In genomic region chr12:27390439-27390838, GRCm38 (mm10) we compare ENCODE assay signal across 12 mouse cellular contexts. TPM values are rescaled to one million over a fixed set of nuclear protein-coding genes. Genes with fewer than 3 reads are reported as not detected.
DNase-seq lines count a peak whose midpoint lies in the region; ATAC-seq and TF ChIP-seq lines count a peak whose summit lies in the region.
"Had no signal": no experiment of that assay in that cellular context is flagged by ENCODE, and none has a peak within 500 bp of the region (broad histone marks: within the 10 kb centered on the region; RNA-seq: fewer than 3 reads in every experiment).

No protein-coding gene starts in this region.

- H3K4me3 ChIP-seq in heart, embryonic 15.5 days, result no peak overlapping the region
- H3K4me3 ChIP-seq in C2C12 (ENCODE audit: insufficient read depth, poor library complexity, severe bottlenecking), result no peak overlapping the region
- H3K4me3 ChIP-seq in embryonic facial prominence, embryonic 14.5 days (ENCODE audit: low read depth, low read length), result no peak overlapping the region
- H3K4me3 ChIP-seq in midbrain, embryonic 15.5 days, result no peak overlapping the region
- H3K4me3 ChIP-seq: heart, embryonic 13.5 days had no signal

- DNase-seq in heart, adult 8-10 months (ENCODE audit: low spot score), result no peak
- DNase-seq in embryonic facial prominence, embryonic 14.5 days (ENCODE audit: low spot score), result peak; percentile 17
- peak; percentile 2 for DNase-seq in large intestine, adult 2 months (ENCODE audit: low read depth, low spot score)
- DNase-seq in left cerebral cortex, postnatal 4 days, result no peak
- DNase-seq: cerebellum, postnatal 25 days; lung, postnatal 14 days had no signal

- peaks cover 11% of the 10 kb centered on the region for H3K4me1 ChIP-seq in heart, embryonic 15.5 days (replicated peaks)
- peaks cover 14% of the 10 kb centered on the region for H3K4me1 ChIP-seq in embryonic facial prominence, embryonic 14.5 days (ENCODE audit: control insufficient read depth, insufficient read depth, low read length)
- no peaks in the 10 kb centered on the region for H3K4me1 ChIP-seq in midbrain, embryonic 15.5 days

- 31% methylated on average over 3 of the region's 3 CpGs for WGBS in heart, embryonic 15.5 days
- WGBS in embryonic facial prominence, embryonic 14.5 days, result 33% methylated on average over 3 of the region's 3 CpGs
- WGBS in large intestine, adult 2 months, result 29% methylated on average over 3 of the region's 3 CpGs
- WGBS in midbrain, embryonic 15.5 days, result 59% methylated on average over 3 of the region's 3 CpGs

- no peak for TF ChIP-seq CTCF in C2C12 (IDR thresholded peaks at IDR 0.05; ENCODE audit: control insufficient read depth, insufficient read depth, insufficient read length)

- no peaks in the 10 kb centered on the region for H3K36me3 ChIP-seq in heart, embryonic 15.5 days
- no peaks in the 10 kb centered on the region for H3K36me3 ChIP-seq in C2C12 (ENCODE audit: control insufficient read depth, insufficient read depth)
- H3K36me3 ChIP-seq in embryonic facial prominence, embryonic 14.5 days (ENCODE audit: control insufficient read depth, insufficient read depth, low read length), result no peaks in the 10 kb centered on the region
- H3K36me3 ChIP-seq in midbrain, embryonic 15.5 days (replicated peaks), result no peaks in the 10 kb centered on the region
- H3K36me3 ChIP-seq: heart, embryonic 13.5 days had no signal

- H3K4me2 ChIP-seq in heart, embryonic 15.5 days, result no peak overlapping the region
- no peak overlapping the region for H3K4me2 ChIP-seq in embryonic facial prominence, embryonic 14.5 days (ENCODE audit: low read depth, low read length)
- H3K4me2 ChIP-seq in midbrain, embryonic 15.5 days, result no peak overlapping the region
- H3K4me2 ChIP-seq: heart, embryonic 13.5 days had no signal

- no peaks in the 10 kb centered on the region for H3K9me3 ChIP-seq in heart, embryonic 15.5 days (replicated peaks)
- H3K9me3 ChIP-seq in embryonic facial prominence, embryonic 14.5 days (ENCODE audit: control insufficient read depth, low read length), result no peaks in the 10 kb centered on the region
- H3K9me3 ChIP-seq in midbrain, embryonic 15.5 days, result no peaks in the 10 kb centered on the region
- H3K9me3 ChIP-seq: heart, embryonic 13.5 days had no signal

- intact Hi-C loops in left cerebral cortex, postnatal 4 days (cut with DNase I), result no loop called here

- no peaks in the 10 kb centered on the region for H3K79me2 ChIP-seq in C2C12 (ENCODE audit: control insufficient read depth, insufficient read depth)

- no peak overlapping the region for H3K9ac ChIP-seq in heart, embryonic 15.5 days
- H3K9ac ChIP-seq in embryonic facial prominence, embryonic 14.5 days (ENCODE audit: low read depth, low read length), result no peak overlapping the region
- no peak overlapping the region for H3K9ac ChIP-seq in midbrain, embryonic 15.5 days
- H3K9ac ChIP-seq: heart, embryonic 13.5 days had no signal

- H3ac ChIP-seq in C2C12 (ENCODE audit: control insufficient read depth, insufficient read length, low read depth), result no peak overlapping the region

- H3K27ac ChIP-seq in heart, embryonic 15.5 days, result no peak overlapping the region
- H3K27ac ChIP-seq in embryonic facial prominence, embryonic 14.5 days (replicated peaks; ENCODE audit: low read depth, low read length), result no peak overlapping the region
- H3K27ac ChIP-seq in midbrain, embryonic 15.5 days, result no peak overlapping the region
- H3K27ac ChIP-seq: heart, embryonic 13.5 days had no signal

- ATAC-seq in heart, embryonic 15.5 days (replicated peaks; ENCODE audit: insufficient number of reproducible peaks, insufficient read depth, low FRiP score, low read depth), result 0 out of 2 replicates have a peak, but pooled peaks have one; percentile 31
- ATAC-seq in embryonic facial prominence, embryonic 14.5 days (ENCODE audit: low read depth), result peak; percentile 48
- ATAC-seq in megakaryocyte progenitor cell, adult 5-6 weeks (replicated peaks; ENCODE audit: poor library complexity), result no peak
- no peak for ATAC-seq in midbrain, embryonic 15.5 days (replicated peaks)

- no peaks in the 10 kb centered on the region for H3K79me3 ChIP-seq in C2C12 (ENCODE audit: low read depth)

- no peaks in the 10 kb centered on the region for H3K27me3 ChIP-seq in heart, embryonic 15.5 days
- H3K27me3 ChIP-seq in C2C12 (ENCODE audit: control insufficient read depth, insufficient read depth, insufficient read length), result no peaks in the 10 kb centered on the region
- no peaks in the 10 kb centered on the region for H3K27me3 ChIP-seq in embryonic facial prominence, embryonic 14.5 days (replicated peaks; ENCODE audit: control insufficient read depth, insufficient read depth, low read length)
- H3K27me3 ChIP-seq in midbrain, embryonic 15.5 days (replicated peaks), result no peaks in the 10 kb centered on the region
- H3K27me3 ChIP-seq: heart, embryonic 13.5 days had no signal

TF ChIP-seq in C2C12, 6 proteins besides CTCF, POLR2A, EP300 and RAD21:
- no peak for TF ChIP-seq MAX (IDR thresholded peaks at IDR 0.05)
- TF ChIP-seq MYOG (IDR thresholded peaks at IDR 0.05; ENCODE audit: control insufficient read depth, extremely low read depth, insufficient read length), result no peak
- TF ChIP-seq CEBPB (IDR thresholded peaks at IDR 0.05; ENCODE audit: low read depth), result no peak
- TF ChIP-seq MYOD1 (IDR thresholded peaks at IDR 0.05; ENCODE audit: control insufficient read depth, insufficient read length, low read depth), result peak; percentile 94
- TF ChIP-seq FOSL1 (IDR thresholded peaks at IDR 0.05; ENCODE audit: insufficient read depth, low read length, poor library complexity, severe bottlenecking), result no peak
- no peak for TF ChIP-seq USF1 (IDR thresholded peaks at IDR 0.05; ENCODE audit: low read depth)

RNA-seq across cellular contexts. Expression of gene Sox11, which starts 48.1 kb away (rescaled TPM):
- polyA plus RNA-seq in heart, embryonic 15.5 days (2015; fragmentation: Nextera tagmentation; extraction: Ambion mirVana), result 13.6 and 13.7 TPM in 2 replicates
- total RNA-seq in heart, adult 8-10 months (2022), result under 1 TPM in 3 of 4 experiments, not detected in 1; 0.03 TPM
- 7.0 TPM for polyA plus RNA-seq in C2C12 (2012; fragmentation: generic; extraction: Trizol)
- 62.0 and 72.7 TPM in 2 replicates for polyA plus RNA-seq in embryonic facial prominence, embryonic 14.5 days (2014; fragmentation: Nextera tagmentation; extraction: Ambion mirVana)
- polyA plus RNA-seq in large intestine, adult 2 months (2012; rRNA removed), result 0.04 and 0.07 TPM in 2 replicates
- total RNA-seq in megakaryocyte progenitor cell, adult 5-6 weeks (2015), result not detected in 2 replicates
- total RNA-seq in megakaryocyte progenitor cell, adult 5-6 weeks (2017), result not detected in 2 replicates
- 100 to 1,000 TPM; 194 to 222 TPM for total RNA-seq in left cerebral cortex, postnatal 4 days (2021)
- 467 and 470 TPM in 2 replicates for polyA plus RNA-seq in midbrain, embryonic 15.5 days (2015; fragmentation: Nextera tagmentation; extraction: Ambion mirVana)
- total RNA-seq: liver, adult 2 months had no signal
- polyA plus RNA-seq: liver, adult 2 months had no signal

Comparison
In these comparisons a context has a peak if more than half of its experiments do, and no peak if none do; other contexts are left out.
1. ATAC-seq: peak in heart, embryonic 15.5 days (single experiment) and embryonic facial prominence, embryonic 14.5 days (single experiment); none in megakaryocyte progenitor cell, adult 5-6 weeks (single experiment) and midbrain, embryonic 15.5 days (single experiment).
2. DNase-seq: peak in embryonic facial prominence, embryonic 14.5 days (single experiment) and large intestine, adult 2 months (single experiment); none in heart, adult 8-10 months (single experiment) and left cerebral cortex, postnatal 4 days (single experiment).